Mouse (Mus musculus) stomach, adult 2 months (tissue): Measurements from ENCODE around the gene Naga. TPM values are rescaled to one million over a fixed set of nuclear protein-coding genes. Genes with fewer than 3 reads are reported as not detected.

Experiments used
- polyA plus RNA-seq: library from polyadenylated mRNA; depleted of rRNA; stranded (reverse); fragments of >200 nt; gene quantifications from 2 replicates; pipeline ENCODE4 v1.2.3, GENCODE M21; 2012; rRNA removed

Gene Naga
- polyA plus RNA-seq: 163 and 182 TPM in 2 replicates

DNA sequence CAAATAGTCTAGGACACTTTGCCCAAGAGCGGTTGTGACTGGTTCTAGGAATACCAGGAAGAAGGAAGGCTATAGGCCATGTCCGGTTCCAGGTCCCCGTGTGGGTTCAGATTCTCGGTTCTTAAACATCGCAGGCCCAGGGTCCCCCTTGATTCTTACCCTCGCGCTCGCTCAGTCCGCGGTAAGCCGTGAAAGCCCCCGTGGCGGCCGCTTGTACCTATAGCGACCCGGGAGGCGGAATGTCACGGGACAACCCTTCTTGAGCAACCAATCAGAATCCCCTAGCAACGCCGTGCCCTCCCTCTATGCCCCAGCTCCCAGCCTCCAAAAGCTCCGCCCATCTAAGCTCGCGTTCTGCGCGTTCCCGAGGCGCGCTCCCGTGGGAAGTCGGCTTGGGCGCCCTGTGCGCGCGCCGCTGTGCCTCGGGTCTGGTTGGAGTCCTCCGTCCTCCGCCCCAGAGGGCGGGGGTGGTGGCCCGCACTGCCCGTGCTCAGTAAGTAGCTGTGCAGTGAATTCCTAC, at the start of gene Naga, which contains the start of the genes Pheta2 and Smdt1:
TSS of gene Naga (minus strand) at position 333 of the 520 bp plus-strand sequence.
TSS of gene Pheta2 (plus strand) at position 350 of the 520 bp plus-strand sequence.
TSS of gene Smdt1 (plus strand) at position 367 of the 520 bp plus-strand sequence.

DNA sequence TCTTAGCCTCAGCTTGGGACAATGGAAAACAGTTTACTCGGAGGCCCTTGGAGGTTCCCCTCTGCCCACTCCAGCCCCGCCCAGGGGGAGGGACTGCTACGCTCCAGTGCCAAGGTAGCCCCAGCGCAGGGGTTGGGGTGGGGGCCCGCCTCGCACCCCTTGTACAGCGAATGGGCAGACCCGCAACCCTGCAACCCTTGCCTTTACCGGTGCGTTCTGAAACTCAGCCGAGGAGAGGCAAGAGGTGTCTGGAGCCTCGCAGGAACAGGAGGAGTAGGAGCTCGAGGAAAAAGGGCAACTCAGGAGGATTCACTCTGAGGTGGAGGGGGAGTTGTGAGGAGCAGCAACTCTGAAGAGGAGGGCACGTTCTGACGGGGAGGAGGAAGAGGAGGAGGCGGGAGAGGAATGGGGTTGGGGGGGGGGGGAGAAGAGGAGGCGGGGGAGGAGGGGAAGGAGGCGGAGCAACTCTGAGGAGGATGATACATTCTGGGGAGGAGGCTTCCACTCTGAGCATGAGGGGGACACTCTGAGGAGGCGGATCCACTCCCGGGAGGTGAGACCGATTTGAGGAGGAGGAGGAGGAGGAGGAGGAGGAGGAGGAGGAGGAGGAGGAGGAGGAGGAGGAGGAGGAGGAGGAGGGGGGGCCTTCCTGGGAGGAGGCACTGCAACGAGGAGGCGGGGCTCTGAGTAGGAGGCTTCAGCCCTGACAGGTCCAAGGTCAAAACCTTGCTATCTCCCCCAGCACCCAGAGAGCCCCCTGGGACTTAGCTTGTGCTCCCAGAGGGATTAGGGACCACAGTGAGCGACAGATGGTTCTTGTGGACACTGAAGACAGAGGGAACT, 41.4 kb upstream of the Naga start, which contains the start of gene Cyp2d22:
TSS of gene Cyp2d22 (minus strand) at position 390 of the 843 bp plus-strand sequence.

DNA sequence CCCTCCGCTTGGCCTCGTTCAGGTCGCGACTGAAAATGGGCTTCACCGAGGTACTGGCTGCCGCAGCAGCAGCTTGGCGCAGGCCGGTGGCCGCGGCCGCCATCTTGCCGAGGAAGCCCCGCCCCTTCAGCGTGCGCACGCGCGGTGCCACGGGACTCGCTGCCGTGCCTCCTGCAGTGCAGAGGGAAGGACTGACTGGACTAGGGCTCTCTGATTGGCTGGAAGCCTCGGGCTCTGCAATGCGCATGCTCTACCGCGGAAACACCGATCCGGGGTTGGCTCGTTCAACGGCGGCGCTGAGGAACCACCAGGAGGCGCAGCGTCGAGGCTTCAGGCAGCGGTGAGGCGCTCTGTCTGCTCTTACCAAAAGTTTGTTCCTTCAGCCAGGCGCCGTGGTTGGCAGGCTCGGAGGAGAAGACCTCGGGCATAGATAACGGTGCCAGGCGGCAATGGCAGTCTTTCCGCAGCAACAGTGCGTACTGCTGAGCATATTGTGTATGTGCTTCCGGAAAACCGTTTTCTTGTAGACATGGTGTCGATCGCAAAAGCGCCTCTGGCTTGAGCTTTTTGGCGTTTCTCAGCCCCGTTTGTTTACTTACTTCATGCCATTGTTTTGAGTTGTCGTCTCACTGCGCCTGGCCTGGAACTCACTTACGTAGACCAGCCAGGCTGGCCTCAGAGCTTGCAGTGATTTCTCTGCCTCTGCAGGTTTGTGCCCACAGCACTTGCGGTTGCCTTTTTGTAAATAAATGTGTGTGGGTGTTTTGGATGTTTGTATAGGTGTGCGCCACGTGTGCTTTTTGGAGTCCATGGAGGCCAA, 15.6 kb upstream of the Naga start, which contains the start of gene Ndufa6:
TSS of gene Ndufa6 (minus strand) at position 197 of the 820 bp plus-strand sequence.

DNA sequence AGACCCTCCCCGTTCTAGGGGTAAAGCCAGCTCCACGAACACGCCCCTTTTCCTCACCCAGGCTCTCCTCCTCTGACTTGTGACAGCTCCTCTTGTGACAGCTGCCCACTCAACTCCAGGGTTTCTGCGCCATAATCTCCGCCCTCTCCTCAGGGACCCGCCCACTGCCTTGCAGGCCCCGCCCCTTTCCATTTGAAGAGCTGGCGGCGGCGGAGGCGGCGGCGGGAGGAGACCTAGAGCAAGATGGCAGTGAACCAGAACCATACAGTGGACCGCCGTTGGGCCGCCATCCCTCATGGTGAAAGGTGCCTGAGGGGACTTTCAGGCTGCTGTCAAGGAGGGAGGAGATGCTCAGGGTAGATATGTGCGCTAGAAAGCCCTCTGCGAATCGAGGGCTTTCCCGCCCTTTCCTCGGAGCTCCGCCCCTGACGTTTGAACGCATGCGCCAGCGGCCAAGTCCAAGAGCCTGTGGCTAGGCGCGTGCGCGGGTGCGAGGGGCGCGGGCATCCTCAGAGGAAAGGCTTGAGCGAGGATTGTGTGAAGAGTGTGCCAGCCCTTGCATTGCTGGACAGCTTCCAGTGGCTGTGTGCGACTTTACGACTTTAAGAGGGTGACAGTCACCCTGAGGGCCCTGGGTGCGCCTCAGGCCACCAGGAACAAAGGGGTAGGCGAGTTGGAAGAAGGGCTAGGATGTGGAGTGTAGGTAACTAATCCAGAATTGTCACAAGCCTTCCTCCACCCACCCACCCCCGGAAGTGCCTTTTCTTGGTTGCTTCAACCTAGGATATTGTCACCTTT, 39.8 kb downstream of the Naga start, which contains the start of gene Wbp2nl:
TSS of gene Wbp2nl (plus strand) at position 191 of the 798 bp plus-strand sequence.

Other genes with a start within 250 kb of the Naga start
- 3.5 and 4.8 TPM in 2 replicates for gene Ccdc134, start 211.0 kb downstream of the Naga start, polyA plus RNA-seq
- gene Srebf2, start 191.7 kb downstream of the Naga start, polyA plus RNA-seq: 159 and 162 TPM in 2 replicates
- gene Shisa8, start 126.1 kb downstream of the Naga start, polyA plus RNA-seq: 0.22 and 0.34 TPM in 2 replicates
- 0.11 and 0.12 TPM in 2 replicates for gene Tnfrsf13c, start 114.6 kb downstream of the Naga start, polyA plus RNA-seq
- gene Cenpm, start 94.2 kb downstream of the Naga start, polyA plus RNA-seq: 9.3 and 11.8 TPM in 2 replicates
- 1.9 and 2.3 TPM in 2 replicates for gene 1500009C09Rik, start 86.5 kb downstream of the Naga start, polyA plus RNA-seq
- 0.52 and 0.78 TPM in 2 replicates for gene Sept3, start 64.0 kb downstream of the Naga start, polyA plus RNA-seq
- gene Wbp2nl, start 40.0 kb downstream of the Naga start, polyA plus RNA-seq: not detected in 2 replicates
- 0.39 and 0.60 TPM in 2 replicates for gene Pheta2, start within 50 bp of the Naga start, polyA plus RNA-seq
- gene Smdt1, start within 50 bp of the Naga start, polyA plus RNA-seq: 131 and 168 TPM in 2 replicates
- gene Ndufa6, start 15.4 kb upstream of the Naga start, polyA plus RNA-seq: 81.5 and 107 TPM in 2 replicates
- 8.1 and 12.2 TPM in 2 replicates for gene Cyp2d22, start 41.3 kb upstream of the Naga start, polyA plus RNA-seq
- gene Cyp2d11, start 55.1 kb upstream of the Naga start, polyA plus RNA-seq: not detected in 2 replicates
- 1.2 and 2.6 TPM in 2 replicates for gene Cyp2d10, start 68.3 kb upstream of the Naga start, polyA plus RNA-seq
- gene Cyp2d9, start 94.5 kb upstream of the Naga start, polyA plus RNA-seq: 0.08 and 0.98 TPM in 2 replicates
- gene Cyp2d12, start 216.1 kb upstream of the Naga start, polyA plus RNA-seq: not detected in 2 replicates